In genomic region chr2:118662902-118663803, GRCm38 (mm10) we compare ENCODE assay signal across 8 mouse cellular contexts. TPM values are rescaled to one million over a fixed set of nuclear protein-coding genes. Genes with fewer than 3 reads are reported as not detected.
DNase-seq lines count a peak whose midpoint lies in the region; ATAC-seq lines count a peak whose summit lies in the region.

Pak6 (plus strand) TSS chr2:118663303.

- H3K9ac ChIP-seq in lung, embryonic 15.5 days, result peak within 1 kb of the TSS; percentile 9; the same call in 1 of the 2 replicates
- peak within 1 kb of the TSS; percentile 67 for H3K9ac ChIP-seq in forebrain, embryonic 14.5 days (ENCODE audit: low read length)
- H3K9ac ChIP-seq in intestine, embryonic 14.5 days (ENCODE audit: low read length), result peak within 1 kb of the TSS; percentile 35

- no peaks in the 10 kb centered on the region for H3K36me3 ChIP-seq in lung, embryonic 15.5 days
- H3K36me3 ChIP-seq in forebrain, embryonic 14.5 days (ENCODE audit: control insufficient read depth, insufficient read depth, low read length), result no peaks in the 10 kb centered on the region
- no peaks in the 10 kb centered on the region for H3K36me3 ChIP-seq in intestine, embryonic 14.5 days (ENCODE audit: control insufficient read depth, insufficient read depth, low read length)

- peak within 1 kb of the TSS; percentile 39 for H3K4me3 ChIP-seq in lung, embryonic 15.5 days
- H3K4me3 ChIP-seq in forebrain, embryonic 14.5 days (ENCODE audit: low read depth, low read length), result peak within 1 kb of the TSS; percentile 40
- H3K4me3 ChIP-seq in intestine, embryonic 14.5 days (ENCODE audit: low read depth, low read length), result peak within 1 kb of the TSS; percentile 34

- H3K9me3 ChIP-seq in lung, embryonic 15.5 days, result no peaks in the 10 kb centered on the region
- H3K9me3 ChIP-seq in forebrain, embryonic 14.5 days (replicated peaks; ENCODE audit: control insufficient read depth, low read length), result no peaks in the 10 kb centered on the region
- H3K9me3 ChIP-seq in intestine, embryonic 14.5 days (ENCODE audit: control insufficient read depth, low read length), result no peaks in the 10 kb centered on the region

- H3K27me3 ChIP-seq in lung, embryonic 15.5 days, result peaks cover 26% of the 10 kb centered on the region
- 0 out of 2 replicates have a peak, but pooled peaks cover 3% of the 10 kb centered on the region for H3K27me3 ChIP-seq in forebrain, embryonic 14.5 days (replicated peaks; ENCODE audit: control insufficient read depth, insufficient read depth, low read length)
- H3K27me3 ChIP-seq in intestine, embryonic 14.5 days (replicated peaks; ENCODE audit: control insufficient read depth, insufficient read depth, low read length), result peaks cover 17% of the 10 kb centered on the region

- H3K27ac ChIP-seq in lung, embryonic 15.5 days, result no peak within 1 kb of the TSS
- peak within 1 kb of the TSS; percentile 27; the same call in 1 of the 2 replicates for H3K27ac ChIP-seq in forebrain, embryonic 14.5 days (ENCODE audit: low read depth, low read length)
- no peak within 1 kb of the TSS for H3K27ac ChIP-seq in intestine, embryonic 14.5 days (ENCODE audit: low read depth)

- no peak for DNase-seq in lung, postnatal 10 days
- peak; percentile 74 for DNase-seq in adrenal gland, postnatal 14 days
- DNase-seq in forebrain, embryonic 14.5 days (ENCODE audit: low spot score), result peak; percentile 76
- DNase-seq in intestine, embryonic 14.5 days (ENCODE audit: low spot score), result peak; percentile 71
- DNase-seq in liver (peak; percentile 68), adipocyte (ENCODE audit: low spot score) (no peak)
- peak; percentile 83 to 91 for DNase-seq in right cerebral cortex, postnatal 10 days (ENCODE audit: low spot score in 2 of 2)

- peak within 1 kb of the TSS; percentile 73 for H3K4me2 ChIP-seq in lung, embryonic 15.5 days
- peak within 1 kb of the TSS; percentile 68 for H3K4me2 ChIP-seq in forebrain, embryonic 14.5 days (ENCODE audit: low read length)
- H3K4me2 ChIP-seq in intestine, embryonic 14.5 days (ENCODE audit: low read length), result peak within 1 kb of the TSS; percentile 62

- no peak; the same call in 1 of the 2 replicates for ATAC-seq in lung, embryonic 15.5 days (ENCODE audit: borderline replicate concordance, extremely low read depth, low FRiP score, low TSS enrichment)
- peak; percentile 69 for ATAC-seq in forebrain, embryonic 14.5 days
- 0 out of 2 replicates have a peak, but pooled peaks have one; percentile 4 for ATAC-seq in intestine, embryonic 14.5 days (replicated peaks; ENCODE audit: low FRiP score, low TSS enrichment, low read depth)

- WGBS in lung, embryonic 15.5 days, result 2% methylated on average over 37 of the region's 37 CpGs
- WGBS in forebrain, embryonic 14.5 days, result 2% methylated on average over 37 of the region's 37 CpGs
- WGBS in intestine, embryonic 14.5 days, result 3% methylated on average over 37 of the region's 37 CpGs

- peaks cover 46% of the 10 kb centered on the region for H3K4me1 ChIP-seq in lung, embryonic 15.5 days
- peaks cover 15% of the 10 kb centered on the region for H3K4me1 ChIP-seq in forebrain, embryonic 14.5 days (ENCODE audit: control insufficient read depth, insufficient read depth, low read length)
- peaks cover 21% of the 10 kb centered on the region; the same call in 1 of the 2 replicates for H3K4me1 ChIP-seq in intestine, embryonic 14.5 days (replicated peaks; ENCODE audit: control insufficient read depth, insufficient read depth, low read length)

RNA-seq across cellular contexts. Expression of gene Pak6, which starts in this region (rescaled TPM):
- polyA plus RNA-seq in lung, embryonic 15.5 days (2015; fragmentation: Nextera tagmentation; extraction: Ambion mirVana), result 1.6 and 2.2 TPM in 2 replicates
- total RNA-seq in adrenal gland, postnatal 14 days (2021), result 10.5 and 12.7 TPM in 2 replicates
- polyA plus RNA-seq in forebrain, embryonic 14.5 days (2014; fragmentation: Nextera tagmentation; extraction: Ambion mirVana), result 14.0 and 18.7 TPM in 2 replicates
- polyA plus RNA-seq in intestine, embryonic 14.5 days (2014; fragmentation: Nextera tagmentation; extraction: Ambion mirVana), result 2.4 and 2.7 TPM in 2 replicates

Comparison
In these comparisons a context has a peak if more than half of its experiments do, and no peak if none do; other contexts are left out.
1. H3K9ac ChIP-seq: peak in every context shown above with its lines; median percentile 67 in forebrain, embryonic 14.5 days; 35 in intestine, embryonic 14.5 days; 9 in lung, embryonic 15.5 days.
2. DNase-seq: peak in adrenal gland, postnatal 14 days (single experiment), forebrain, embryonic 14.5 days (single experiment), intestine, embryonic 14.5 days (single experiment), liver (single experiment) and right cerebral cortex, postnatal 10 days (2 of 2); none in lung, postnatal 10 days (single experiment) and adipocyte (single experiment).
3. Peak in every context shown above with its lines, with median percentiles within 50 percentile points of each other: H3K4me2 ChIP-seq and H3K4me3 ChIP-seq.